Mouse (Mus musculus) small intestine, adult 2 months (tissue): ENCODE measurements at regions not wholly inside any gene's neighbourhood (a gene's known extent, or its start where the extent isn't known, plus 50 kb on each side); places are given as distances from the start of the nearest gene placed in this dataset.

Experiments
- CTCF ChIP-seq: fragments of 200-500 bp; IDR thresholded peaks from 2 replicates; pipeline ENCODE4 v1.5.1; 2012; ENCODE audit warnings: low read depth, mild to moderate bottlenecking, control low read depth, inconsistent platforms, low read length, moderate library complexity, mixed read lengths; ENCODE audit not compliant: insufficient replicate concordance, insufficient read length; ENCODE audit errors: extremely low read depth
- POLR2A ChIP-seq: fragments of 200-500 bp; IDR thresholded peaks from 2 replicates; pipeline ENCODE4 v1.6.1; 2012; ENCODE audit warnings: low read depth, mild to moderate bottlenecking, control low read depth, inconsistent platforms, low read length, moderate library complexity

DNA sequence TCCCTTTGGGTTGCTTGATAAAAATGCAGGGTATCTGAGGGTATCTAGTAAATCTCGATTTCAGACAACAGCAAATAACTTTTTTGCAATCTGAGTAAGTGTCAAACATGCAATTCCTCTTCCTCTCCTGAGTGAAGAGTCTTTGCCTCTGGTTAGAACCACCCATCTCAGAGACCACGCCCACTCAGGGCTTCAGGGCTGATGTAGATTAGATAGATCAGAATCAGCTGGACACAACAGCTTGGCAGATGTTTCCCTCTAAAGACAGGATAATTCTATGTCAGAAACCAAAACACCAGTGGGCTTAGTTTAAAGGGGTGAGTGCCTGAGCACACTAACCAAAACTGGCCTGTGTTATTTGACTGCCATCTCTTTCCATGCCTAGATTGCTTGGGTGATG is 80.8 kb downstream of the Arl4c start:
- TF ChIP-seq CTCF (no peak), POLR2A (no peak)
